Comparison of ENCODE assay signal across 22 mouse cellular contexts in genomic region chr6:36410057-36410456, GRCm38 (mm10). TPM values are rescaled to one million over a fixed set of nuclear protein-coding genes. Genes with fewer than 3 reads are reported as not detected.
"Had no signal": no experiment of that assay in that cellular context is flagged by ENCODE, and none has a peak within 500 bp of the region (broad histone marks: within the 10 kb centered on the region; RNA-seq: fewer than 3 reads in every experiment).

No protein-coding gene starts in this region.

- H3K4me3 ChIP-seq: liver, embryonic 15.5 days; lung, embryonic 15.5 days; megakaryocyte, embryonic 14.5 days; midbrain, embryonic 13.5 days; midbrain, embryonic 15.5 days; neural tube, embryonic 12.5 days; stomach, embryonic 15.5 days had no signal

- H3K4me2 ChIP-seq: liver, embryonic 15.5 days; lung, embryonic 15.5 days; midbrain, embryonic 11.5 days; midbrain, embryonic 13.5 days; midbrain, embryonic 15.5 days; neural tube, embryonic 12.5 days; stomach, embryonic 15.5 days had no signal

- H3K36me3 ChIP-seq: liver, embryonic 15.5 days; lung, embryonic 15.5 days; midbrain, embryonic 13.5 days; midbrain, embryonic 15.5 days; neural tube, embryonic 12.5 days; stomach, embryonic 15.5 days had no signal

- ATAC-seq: liver, postnatal 0 days; lung, postnatal 0 days; midbrain, embryonic 13.5 days; midbrain, embryonic 15.5 days had no signal

- DNase-seq: liver, postnatal 0 days; lung, adult 2 months; lung, postnatal 14 days; lung, postnatal 36 days; right cerebral cortex, postnatal 25 days; thymus, adult 18-20 months; thymus, postnatal 14 days; thymus, postnatal 36 days had no signal

- H3K9me3 ChIP-seq: liver, embryonic 15.5 days; lung, embryonic 15.5 days; megakaryocyte, embryonic 14.5 days; midbrain, embryonic 13.5 days; midbrain, embryonic 15.5 days; neural tube, embryonic 12.5 days; stomach, embryonic 15.5 days had no signal

- H3K9ac ChIP-seq: liver, embryonic 15.5 days; liver, postnatal 0 days; lung, embryonic 15.5 days; midbrain, embryonic 13.5 days; midbrain, embryonic 15.5 days; neural tube, embryonic 12.5 days; stomach, embryonic 15.5 days had no signal

- H3K27ac ChIP-seq: liver, embryonic 15.5 days; lung, embryonic 15.5 days; macrophage; midbrain, embryonic 13.5 days; midbrain, embryonic 15.5 days; neural tube, embryonic 12.5 days; stomach, embryonic 15.5 days; stomach, postnatal 0 days had no signal

- H3K27me3 ChIP-seq: liver, embryonic 15.5 days; lung, embryonic 15.5 days; megakaryocyte, embryonic 14.5 days; midbrain, embryonic 13.5 days; midbrain, embryonic 15.5 days; neural tube, embryonic 12.5 days; stomach, embryonic 15.5 days had no signal

- H3K4me1 ChIP-seq: liver, embryonic 15.5 days; lung, embryonic 15.5 days; megakaryocyte, embryonic 14.5 days; midbrain, embryonic 13.5 days; midbrain, embryonic 15.5 days; neural tube, embryonic 12.5 days; stomach, embryonic 15.5 days had no signal

RNA-seq across cellular contexts. Expression of gene Chrm2, which starts 22.2 kb away (rescaled TPM):
- total RNA-seq: megakaryocyte progenitor cell, adult 5-6 weeks; monocyte, adult 5-6 weeks; neutrophil, adult 5-6 weeks had no signal
- polyA plus RNA-seq: macrophage had no signal
